Mouse (Mus musculus): ENCODE results near the gene Ttc21a. TPM values are rescaled to one million over a fixed set of nuclear protein-coding genes. Genes with fewer than 3 reads are reported as not detected.

Gene Ttc21a
- polyA plus RNA-seq, 1 experiment from 2014 or later, result 0.04 TPM

GRCm38 (mm10) chr9:119999636-120000035 is 62.2 kb downstream of the Ttc21a start:
- no peak overlapping the region for H3K9ac ChIP-seq (ENCODE audit: low read depth, low read length)

GRCm38 (mm10) chr9:120000761-120001160 is 63.4 kb downstream of the Ttc21a start:
- Histone ChIP-seq H3K4me1 (ENCODE audit: control insufficient read depth, insufficient read depth, low read length) (peaks cover 11% of the 10 kb centered on the region), H3K36me3 (ENCODE audit: control insufficient read depth, insufficient read depth, low read length) (no peaks in the 10 kb centered on the region), H3K27ac (ENCODE audit: low read length) (no peak overlapping the region), H3K9ac (ENCODE audit: low read depth, low read length) (no peak overlapping the region), H3K27me3 (replicated peaks; ENCODE audit: control insufficient read depth, insufficient read depth, low read length) (no peaks in the 10 kb centered on the region), H3K9me3 (ENCODE audit: control insufficient read depth, low read length) (no peaks in the 10 kb centered on the region), H3K4me3 (ENCODE audit: low read length) (no peak overlapping the region), H3K4me2 (ENCODE audit: low read depth, low read length) (no peak overlapping the region)
- 79% methylated on average over 5 of the region's 5 CpGs for WGBS
- no peak for ATAC-seq

More at GRCm38 (mm10) chr9:119999636-120000035, 62.2 kb downstream of the Ttc21a start:
- no peak for ATAC-seq
- Histone ChIP-seq H3K4me1 (ENCODE audit: control insufficient read depth, insufficient read depth, low read length) (peaks cover 11% of the 10 kb centered on the region), H3K9me3 (ENCODE audit: control insufficient read depth, low read length) (no peaks in the 10 kb centered on the region), H3K4me3 (ENCODE audit: low read length) (no peak overlapping the region), H3K4me2 (ENCODE audit: low read depth, low read length) (no peak overlapping the region), H3K36me3 (ENCODE audit: control insufficient read depth, insufficient read depth, low read length) (no peaks in the 10 kb centered on the region), H3K27me3 (replicated peaks; ENCODE audit: control insufficient read depth, insufficient read depth, low read length) (no peaks in the 10 kb centered on the region), H3K27ac (ENCODE audit: low read length) (no peak overlapping the region)
- WGBS, result 69% methylated on average over 6 of the region's 6 CpGs

GRCm38 (mm10) chr9:120001945-120002725 is 64.7 kb downstream of the Ttc21a start:
- peaks cover 11% of the 10 kb centered on the region for H3K4me1 ChIP-seq (ENCODE audit: control insufficient read depth, insufficient read depth, low read length)
- peak overlapping the region; percentile 51 for H3K4me3 ChIP-seq (ENCODE audit: low read length)
- peak overlapping the region; percentile 77 for H3K4me2 ChIP-seq (ENCODE audit: low read depth, low read length)
- H3K9me3 ChIP-seq (ENCODE audit: control insufficient read depth, low read length), result no peaks in the 10 kb centered on the region
- 8% methylated on average over 31 of the region's 31 CpGs for WGBS
- ATAC-seq, result peak; percentile 97
- H3K36me3 ChIP-seq (ENCODE audit: control insufficient read depth, insufficient read depth, low read length), result no peaks in the 10 kb centered on the region
- peak overlapping the region; percentile 70 for H3K9ac ChIP-seq (ENCODE audit: low read depth, low read length)
- H3K27me3 ChIP-seq (replicated peaks; ENCODE audit: control insufficient read depth, insufficient read depth, low read length), result no peaks in the 10 kb centered on the region
- H3K27ac ChIP-seq (ENCODE audit: low read length), result peak overlapping the region; percentile 88

GRCm38 (mm10) chr9:120002893-120003292 is 65.5 kb downstream of the Ttc21a start:
- Histone ChIP-seq H3K27ac (ENCODE audit: low read length) (no peak overlapping the region), H3K36me3 (ENCODE audit: control insufficient read depth, insufficient read depth, low read length) (no peaks in the 10 kb centered on the region), H3K9me3 (ENCODE audit: control insufficient read depth, low read length) (peaks cover 3% of the 10 kb centered on the region; the same call in 1 of the 2 replicates), H3K4me2 (ENCODE audit: low read depth, low read length) (no peak overlapping the region), H3K4me3 (ENCODE audit: low read length) (no peak overlapping the region), H3K27me3 (replicated peaks; ENCODE audit: control insufficient read depth, insufficient read depth, low read length) (no peaks in the 10 kb centered on the region), H3K9ac (ENCODE audit: low read depth, low read length) (no peak overlapping the region), H3K4me1 (ENCODE audit: control insufficient read depth, insufficient read depth, low read length) (peaks cover 11% of the 10 kb centered on the region)
- no peak for ATAC-seq
- 87% methylated on average over 5 of the region's 5 CpGs for WGBS

- whole genome bisulfite sequencing, result 56% methylated on average over 3 of the region's 3 CpGs
- Histone ChIP-seq H3K9me3 (ENCODE audit: control insufficient read depth, low read length) (peaks cover 3% of the 10 kb centered on the region; the same call in 1 of the 2 replicates), H3K27ac (ENCODE audit: low read length) (no peak overlapping the region), H3K36me3 (ENCODE audit: control insufficient read depth, insufficient read depth, low read length) (no peaks in the 10 kb centered on the region), H3K4me1 (ENCODE audit: control insufficient read depth, insufficient read depth, low read length) (peaks cover 10% of the 10 kb centered on the region), H3K9ac (ENCODE audit: low read depth, low read length) (no peak overlapping the region), H3K27me3 (replicated peaks; ENCODE audit: control insufficient read depth, insufficient read depth, low read length) (no peaks in the 10 kb centered on the region), H3K4me2 (ENCODE audit: low read depth, low read length) (no peak overlapping the region), H3K4me3 (ENCODE audit: low read length) (no peak overlapping the region)
- ATAC-seq, result no peak
Observed at GRCm38 (mm10) chr9:120005936-120006335, 68.5 kb downstream of the Ttc21a start.

- no peak for ATAC-seq
- Histone ChIP-seq H3K27ac (ENCODE audit: low read length) (no peak overlapping the region), H3K4me3 (ENCODE audit: low read length) (no peak overlapping the region), H3K27me3 (replicated peaks; ENCODE audit: control insufficient read depth, insufficient read depth, low read length) (no peaks in the 10 kb centered on the region), H3K36me3 (ENCODE audit: control insufficient read depth, insufficient read depth, low read length) (no peaks in the 10 kb centered on the region), H3K4me1 (ENCODE audit: control insufficient read depth, insufficient read depth, low read length) (peaks cover 7% of the 10 kb centered on the region), H3K9me3 (ENCODE audit: control insufficient read depth, low read length) (peaks cover 3% of the 10 kb centered on the region; the same call in 1 of the 2 replicates), H3K4me2 (ENCODE audit: low read depth, low read length) (no peak overlapping the region), H3K9ac (ENCODE audit: low read depth, low read length) (no peak overlapping the region)
- WGBS, result 90% methylated on average over 1 of the region's 1 CpGs
Observed at GRCm38 (mm10) chr9:120007833-120008232, 70.4 kb downstream of the Ttc21a start.

- H3K27me3 ChIP-seq (replicated peaks; ENCODE audit: control insufficient read depth, insufficient read depth, low read length), result no peaks in the 10 kb centered on the region
- no peak overlapping the region for H3K9ac ChIP-seq (ENCODE audit: low read depth, low read length)
- no peak for ATAC-seq
- H3K27ac ChIP-seq (ENCODE audit: low read length), result no peak overlapping the region
- H3K4me2 ChIP-seq (ENCODE audit: low read depth, low read length), result no peak overlapping the region
- H3K36me3 ChIP-seq (ENCODE audit: control insufficient read depth, insufficient read depth, low read length), result no peaks in the 10 kb centered on the region
- H3K9me3 ChIP-seq (ENCODE audit: control insufficient read depth, low read length), result peaks cover 3% of the 10 kb centered on the region; the same call in 1 of the 2 replicates
- 72% methylated on average over 7 of the region's 7 CpGs for WGBS
- no peak overlapping the region for H3K4me3 ChIP-seq (ENCODE audit: low read length)
- peaks cover 7% of the 10 kb centered on the region for H3K4me1 ChIP-seq (ENCODE audit: control insufficient read depth, insufficient read depth, low read length)
Observed at GRCm38 (mm10) chr9:120009226-120009841, 71.9 kb downstream of the Ttc21a start.

- no peaks in the 10 kb centered on the region for H3K27me3 ChIP-seq (replicated peaks; ENCODE audit: control insufficient read depth, insufficient read depth, low read length)
- no peak overlapping the region for H3K4me2 ChIP-seq (ENCODE audit: low read depth, low read length)
- H3K27ac ChIP-seq (ENCODE audit: low read length), result no peak overlapping the region
- H3K9me3 ChIP-seq (ENCODE audit: control insufficient read depth, low read length), result peaks cover 3% of the 10 kb centered on the region; the same call in 1 of the 2 replicates
- WGBS, result 85% methylated on average over 3 of the region's 3 CpGs
- H3K4me1 ChIP-seq (ENCODE audit: control insufficient read depth, insufficient read depth, low read length), result peaks cover 7% of the 10 kb centered on the region
- H3K4me3 ChIP-seq (ENCODE audit: low read length), result no peak overlapping the region
- no peaks in the 10 kb centered on the region for H3K36me3 ChIP-seq (ENCODE audit: control insufficient read depth, insufficient read depth, low read length)
- ATAC-seq, result no peak
- no peak overlapping the region for H3K9ac ChIP-seq (ENCODE audit: low read depth, low read length)
Observed at GRCm38 (mm10) chr9:120009871-120010270, 72.5 kb downstream of the Ttc21a start.

GRCm38 (mm10) chr9:120010781-120011511 is 73.5 kb downstream of the Ttc21a start:
- Histone ChIP-seq H3K4me3 (ENCODE audit: low read length) (peak overlapping the region; percentile 42), H3K4me1 (ENCODE audit: control insufficient read depth, insufficient read depth, low read length) (peaks cover 7% of the 10 kb centered on the region), H3K9me3 (ENCODE audit: control insufficient read depth, low read length) (peaks cover 3% of the 10 kb centered on the region; the same call in 1 of the 2 replicates), H3K36me3 (ENCODE audit: control insufficient read depth, insufficient read depth, low read length) (no peaks in the 10 kb centered on the region), H3K27ac (ENCODE audit: low read length) (peak overlapping the region; percentile 66), H3K27me3 (replicated peaks; ENCODE audit: control insufficient read depth, insufficient read depth, low read length) (no peaks in the 10 kb centered on the region), H3K4me2 (ENCODE audit: low read depth, low read length) (peak overlapping the region; percentile 82), H3K9ac (ENCODE audit: low read depth, low read length) (peak overlapping the region; percentile 7; the same call in 1 of the 2 replicates)
- peak; percentile 94 for ATAC-seq
- 1% methylated on average over 60 of the region's 60 CpGs for WGBS

All from intestine, embryonic 16.5 days (tissue).